Mouse (Mus musculus) stomach, postnatal 0 days (tissue): ENCODE data around the gene Sox5.

Experiments
- CTCF ChIP-seq: IDR thresholded peaks from 2 replicates; pipeline ENCODE4 v1.5.1; 2016; ENCODE audit warnings: antibody characterized with exemption, low read depth, mild to moderate bottlenecking, moderate library complexity
- EP300 ChIP-seq: optimal IDR thresholded peaks from 2 replicates; pipeline ENCODE3; 2016; ENCODE audit warnings: antibody characterized with exemption

DNA sequence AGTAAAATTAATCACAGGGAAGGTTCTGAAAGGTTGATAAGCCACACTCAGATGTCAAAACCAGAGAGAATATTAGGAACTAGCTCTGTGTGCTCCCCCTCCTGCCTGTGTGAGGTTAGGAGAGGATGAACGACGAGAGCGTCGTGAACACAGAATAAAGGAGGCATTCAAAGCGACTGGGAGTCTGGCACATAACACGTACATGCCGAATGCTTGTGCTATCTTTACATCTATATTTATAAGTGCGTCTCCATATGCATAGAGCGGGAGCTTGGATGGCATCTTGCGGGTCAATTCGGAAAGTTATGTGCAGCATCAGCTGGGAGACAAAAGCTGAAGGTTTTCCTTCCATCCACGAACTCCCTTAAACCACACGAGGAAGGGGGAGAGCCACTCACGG, 585.8 kb downstream of the Sox5 start:
- no peak for TF ChIP-seq CTCF
- no peak for TF ChIP-seq EP300
